Mouse (Mus musculus) gonadal fat pad, adult 2 months (tissue): ENCODE measurements at regions not wholly inside any gene's neighbourhood (a gene's known extent, or its start where the extent isn't known, plus 50 kb on each side); places are given as distances from the start of the nearest gene placed in this dataset.

Experiments
- DNase-seq: peaks from one replicate; pipeline ENCODE4 v3.0.0-alpha.2; 2012; ENCODE audit warnings: low read depth

- DNase-seq = no peak
Observed at GRCm38 (mm10) chr13:14898495-14898894, 268.5 kb downstream of the AW209491 start.

GRCm38 (mm10) chr13:14930137-14930785 lies 300.3 kb downstream of the AW209491 start:
- no peak for DNase-seq

GRCm38 (mm10) chr13:14966187-14966726 lies 336.3 kb downstream of the AW209491 start:
- no peak for DNase-seq

GRCm38 (mm10) chr13:15002700-15003099 lies 372.7 kb downstream of the AW209491 start:
- DNase-seq = no peak

GRCm38 (mm10) chr13:15011638-15012037 lies 381.7 kb downstream of the AW209491 start:
- DNase-seq = no peak

- peak; percentile 12 for DNase-seq
Observed at GRCm38 (mm10) chr13:15018811-15019745, 389.1 kb downstream of the AW209491 start.

GRCm38 (mm10) chr13:15026601-15027000 lies 396.6 kb downstream of the AW209491 start:
- no peak for DNase-seq

GRCm38 (mm10) chr13:15052667-15053375 lies 410.2 kb upstream of the Gli3 start:
- DNase-seq = no peak

GRCm38 (mm10) chr13:15054705-15055104 lies 408.3 kb upstream of the Gli3 start:
- DNase-seq = no peak

- no peak for DNase-seq
Observed at GRCm38 (mm10) chr13:15078635-15079094, 384.4 kb upstream of the Gli3 start.

- no peak for DNase-seq
Observed at GRCm38 (mm10) chr13:15079148-15079547, 383.9 kb upstream of the Gli3 start.

GRCm38 (mm10) chr13:15082255-15082932 lies 380.6 kb upstream of the Gli3 start:
- no peak for DNase-seq

GRCm38 (mm10) chr13:15094836-15095235 lies 368.2 kb upstream of the Gli3 start:
- no peak for DNase-seq

GRCm38 (mm10) chr13:15107753-15108305 lies 355.2 kb upstream of the Gli3 start:
- no peak for DNase-seq

GRCm38 (mm10) chr13:15113383-15113782 lies 349.7 kb upstream of the Gli3 start:
- DNase-seq = no peak

- no peak for DNase-seq
Observed at GRCm38 (mm10) chr13:15130249-15130648, 332.8 kb upstream of the Gli3 start.

GRCm38 (mm10) chr13:15146167-15146566 lies 316.9 kb upstream of the Gli3 start:
- DNase-seq = no peak

GRCm38 (mm10) chr13:15180898-15181297 lies 282.1 kb upstream of the Gli3 start:
- no peak for DNase-seq

- DNase-seq = no peak
Observed at GRCm38 (mm10) chr13:15211635-15212352, 251.2 kb upstream of the Gli3 start.

- no peak for DNase-seq
Observed at GRCm38 (mm10) chr13:15212353-15212850, 250.6 kb upstream of the Gli3 start.
